Mouse (Mus musculus) G1E (cell line): ENCODE data around the gene Stx1a.

Source experiments
- CTCF ChIP-seq: IDR thresholded peaks from 2 replicates; pipeline ENCODE4 v1.5.1; 2012; ENCODE audit warnings: low read depth, low read length, inconsistent platforms, mixed read lengths
- GATA1 ChIP-seq: IDR thresholded peaks from 2 replicates; pipeline ENCODE4 v1.6.1; 2012; ENCODE audit warnings: borderline replicate concordance, low read length, inconsistent platforms, mixed read lengths

GRCm38 (mm10) chr5:135089653-135090052, 66.4 kb downstream of the Stx1a start, which contains the start of gene Mlxipl:
- no peak for TF ChIP-seq CTCF
- TF ChIP-seq GATA1: no peak
